Mouse (Mus musculus): ENCODE results near the gene Col4a5.

The Col4a5 gene

GRCm38 (mm10) chrX:141475110-141475509 is at the start of gene Col4a5:
Gene Col4a5 (plus strand): TSS chrX:141475385.
- in situ Hi-C loops (cut with MboI, MseI) = no loop called here

GRCm38 (mm10) chrX:141436780-141437179 is 38.4 kb upstream of the Col4a5 start:
- in situ Hi-C loops (cut with MboI, MseI) = no loop called here

GRCm38 (mm10) chrX:141439423-141439822 is 35.8 kb upstream of the Col4a5 start:
- in situ Hi-C loops (cut with MboI, MseI) = no loop called here

- in situ Hi-C loops (cut with MboI, MseI) = no loop called here
These were observed 27.2 kb upstream of the Col4a5 start for GRCm38 (mm10) chrX:141447936-141448335.

- in situ Hi-C loops (cut with MboI, MseI) = no loop called here
These were observed 1.5 kb upstream of the Col4a5 start, which contains the start of gene Col4a6 for GRCm38 (mm10) chrX:141473470-141474302. Gene Col4a6 (minus strand): TSS chrX:141474076.

GRCm38 (mm10) chrX:141475566-141476327 is 562 bp downstream of the Col4a5 start:
- in situ Hi-C loops (cut with MboI, MseI) = no loop called here

GRCm38 (mm10) chrX:141494545-141494944 is 19.4 kb downstream of the Col4a5 start:
- in situ Hi-C loops (cut with MboI, MseI) = no loop called here

GRCm38 (mm10) chrX:141503125-141503524 is 27.9 kb downstream of the Col4a5 start:
- in situ Hi-C loops (cut with MboI, MseI) = no loop called here

- in situ Hi-C loops (cut with MboI, MseI) = no loop called here
These were observed 58.3 kb downstream of the Col4a5 start for GRCm38 (mm10) chrX:141533447-141533846.

- in situ Hi-C loops (cut with MboI, MseI) = no loop called here
These were observed 72.3 kb downstream of the Col4a5 start for GRCm38 (mm10) chrX:141547471-141547870.

- in situ Hi-C loops (cut with MboI, MseI) = no loop called here
These were observed 115.1 kb downstream of the Col4a5 start for GRCm38 (mm10) chrX:141590242-141590641.

GRCm38 (mm10) chrX:141721725-141722124 is 246.5 kb downstream of the Col4a5 start:
- in situ Hi-C loops (cut with MboI, MseI) = no loop called here

GRCm38 (mm10) chrX:141723936-141724335 is 248.8 kb downstream of the Col4a5 start:
- in situ Hi-C loops (cut with MboI, MseI) = no loop called here

GRCm38 (mm10) chrX:141724391-141724891 is 249.3 kb downstream of the Col4a5 start:
- in situ Hi-C loops (cut with MboI, MseI) = no loop called here

GRCm38 (mm10) chrX:141724937-141725918 is 250.0 kb downstream of the Col4a5 start, which contains the start of gene Irs4:
Gene Irs4 (minus strand): TSS chrX:141725263.
- in situ Hi-C loops (cut with MboI, MseI) = no loop called here

GRCm38 (mm10) chrX:141729570-141729969 is 254.4 kb downstream of the Col4a5 start:
- in situ Hi-C loops (cut with MboI, MseI) = no loop called here

Measured in regulatory T cell (primary cell).